Mouse (Mus musculus) ES-E14 (cell line): Measurements from ENCODE around the gene Trim33. TPM values are rescaled to one million over a fixed set of nuclear protein-coding genes. Genes with fewer than 3 reads are reported as not detected.

ENCODE experiments used
- DNase-seq: peaks from one replicate; pipeline ENCODE4 v3.0.0-alpha.2; 2013; ENCODE audit warnings: low read depth, low spot score
- H3K27ac ChIP-seq: 2 replicates; pipeline ENCODE4 v1.5.1; 2012; ENCODE audit warnings: low read depth, mild to moderate bottlenecking, low read length, moderate library complexity, mixed read lengths; ENCODE audit not compliant: poor library complexity, insufficient read depth, severe bottlenecking
- H3K36me3 ChIP-seq: 2 replicates; pipeline ENCODE4 v1.6.1; 2012; ENCODE audit warnings: mild to moderate bottlenecking, low read length, moderate library complexity, mixed read lengths; ENCODE audit not compliant: control insufficient read depth, poor library complexity, insufficient read depth, severe bottlenecking
- H3K4me1 ChIP-seq, 2 experiments: fragments of 150-350 bp in 1 of 2; sonication (generic) in 1 of 2; 2 replicates each; pipeline ENCODE4 v1.6.1; 2012; ENCODE audit warnings: low read length in 2 of 2, mild to moderate bottlenecking in 1 of 2, mixed read lengths in 1 of 2; ENCODE audit not compliant: control insufficient read depth in 2 of 2, insufficient read depth in 2 of 2, poor library complexity in 1 of 2
- H3K4me3 ChIP-seq, 2 experiments: fragments of 150-350 bp in 1 of 2; sonication (generic) in 1 of 2; 2 replicates each; pipeline ENCODE4 v1.5.1; 2012; ENCODE audit warnings: low read length in 2 of 2, low read depth in 1 of 2, mild to moderate bottlenecking in 1 of 2, mixed read lengths in 1 of 2; ENCODE audit not compliant: insufficient read depth in 1 of 2, poor library complexity in 1 of 2, severe bottlenecking in 1 of 2
- H3K9ac ChIP-seq: 2 replicates; pipeline ENCODE4 v1.6.1; 2012; ENCODE audit warnings: low read depth, mild to moderate bottlenecking, low read length, mixed read lengths; ENCODE audit not compliant: poor library complexity, insufficient read depth, severe bottlenecking
- H3K9me3 ChIP-seq: fragments of 150-350 bp; sonication (generic); 2 replicates; pipeline ENCODE4 v1.6.1; 2012; ENCODE audit warnings: low read depth, mild to moderate bottlenecking, low read length; ENCODE audit not compliant: control insufficient read depth, insufficient read depth
- CHD2 ChIP-seq: IDR thresholded peaks from 2 replicates; pipeline ENCODE4 v1.6.1; 2014; ENCODE audit warnings: mild to moderate bottlenecking, low read depth, low read length, inconsistent platforms
- HCFC1 ChIP-seq: IDR thresholded peaks from 2 replicates; pipeline ENCODE4 v1.6.1; 2012; ENCODE audit warnings: low read length, inconsistent platforms, borderline replicate concordance; ENCODE audit not compliant: insufficient read depth
- MAFK ChIP-seq: IDR thresholded peaks from 2 replicates; pipeline ENCODE4 v1.6.1; 2014; ENCODE audit warnings: mild to moderate bottlenecking, low read depth, low read length, inconsistent platforms; ENCODE audit not compliant: insufficient read depth
- ZC3H11A ChIP-seq: IDR thresholded peaks from 2 replicates; pipeline ENCODE4 v1.6.1; 2012; ENCODE audit warnings: low read depth, mild to moderate bottlenecking, inconsistent platforms, low read length, borderline replicate concordance
- ZNF384 ChIP-seq: IDR thresholded peaks from 2 replicates; pipeline ENCODE4 v1.6.1; 2012; ENCODE audit warnings: low read depth, low read length, inconsistent platforms
- in situ Hi-C, 2 experiments: fragments of 600-800 bp; cut with MboI; formaldehyde crosslinking; loops; one replicate each; pipeline ENCODE4 v1.15.1; 2025; ENCODE audit warnings: low sequenced_read_pairs in 2 of 2, inconsistent platforms in 1 of 2; ENCODE audit not compliant: unreplicated experiment in 2 of 2
- total RNA-seq: library from RNA; depleted of rRNA; stranded (reverse); fragments of 300-350 nt; gene quantifications from 2 replicates; pipeline ENCODE4 v1.2.3, GENCODE M21; 2012

Gene Trim33
- total RNA-seq, 1 experiment: 37.7 TPM

DNA sequence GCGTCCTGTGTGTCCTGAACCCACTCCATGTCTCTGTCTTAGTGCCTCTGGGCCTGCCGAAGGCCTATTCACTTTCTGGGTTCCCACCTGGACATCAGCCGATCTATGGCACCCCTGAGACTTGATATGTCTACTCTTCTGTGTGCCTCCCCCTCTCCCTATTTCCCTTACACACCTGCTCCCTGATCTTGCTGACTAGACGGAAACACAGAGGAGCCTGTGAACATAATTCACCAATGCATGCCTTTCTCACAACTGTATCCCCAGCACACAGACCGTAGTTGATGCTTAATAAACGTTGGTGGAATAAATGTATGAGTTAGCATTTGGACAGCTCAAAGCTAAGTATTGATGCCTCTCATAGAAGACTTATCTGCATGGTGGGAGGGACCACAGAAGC is 121.7 kb downstream of the Trim33 start:
- Histone ChIP-seq H3K36me3 (no peaks in the 10 kb centered on the region), H3K27ac (no peak overlapping the region), H3K4me3 (no peak overlapping the region), H3K9me3 (no peaks in the 10 kb centered on the region), H3K4me1 (peaks cover 0 to 10% of the 10 kb centered on the region in 2 experiments; a peak in 2 of 4 replicates), H3K9ac (no peak overlapping the region)
- peak; percentile 72 for TF ChIP-seq MAFK
- TF ChIP-seq ZC3H11A: no peak
- DNase-seq: no peak
- in situ Hi-C loops: no loop called here

DNA sequence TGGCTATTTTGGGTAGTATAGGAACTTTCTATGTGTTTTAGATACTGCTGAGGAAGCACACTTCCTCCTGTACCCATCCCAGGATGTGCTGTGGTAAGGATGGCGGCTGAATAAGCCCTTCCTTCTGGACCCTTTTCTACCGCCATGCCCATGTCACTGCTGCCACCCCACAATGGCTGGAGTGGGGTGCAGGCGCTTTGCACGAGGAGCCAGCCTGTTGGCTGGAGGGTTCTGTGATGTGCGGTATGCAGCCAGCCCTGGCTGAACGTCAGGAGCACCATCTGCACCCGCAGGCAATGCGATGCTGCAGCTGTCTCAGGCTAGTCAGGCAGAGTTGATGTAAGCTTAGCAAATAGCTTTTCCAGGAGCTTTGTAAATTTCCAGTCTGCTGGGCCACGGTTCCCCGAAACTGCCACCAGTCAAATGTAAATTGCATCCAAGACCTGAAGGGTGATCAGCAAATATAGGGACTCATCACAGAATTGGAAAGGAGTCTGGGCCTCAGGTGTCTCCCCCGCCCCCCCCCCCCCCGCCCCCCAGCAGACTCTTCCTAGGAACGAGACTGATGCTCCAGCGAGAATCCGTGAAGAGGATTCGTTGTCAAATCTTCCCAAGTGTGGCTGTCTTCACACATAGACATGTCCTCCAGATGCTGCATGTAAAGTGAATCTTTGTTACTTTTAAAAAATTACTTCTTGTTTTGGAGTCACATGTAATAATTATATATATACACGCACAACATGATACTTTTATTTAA is 122.4 kb downstream of the Trim33 start:
- in situ Hi-C loops: no loop called here
- DNase-seq: no peak
- H3K27ac ChIP-seq: no peak overlapping the region

DNA sequence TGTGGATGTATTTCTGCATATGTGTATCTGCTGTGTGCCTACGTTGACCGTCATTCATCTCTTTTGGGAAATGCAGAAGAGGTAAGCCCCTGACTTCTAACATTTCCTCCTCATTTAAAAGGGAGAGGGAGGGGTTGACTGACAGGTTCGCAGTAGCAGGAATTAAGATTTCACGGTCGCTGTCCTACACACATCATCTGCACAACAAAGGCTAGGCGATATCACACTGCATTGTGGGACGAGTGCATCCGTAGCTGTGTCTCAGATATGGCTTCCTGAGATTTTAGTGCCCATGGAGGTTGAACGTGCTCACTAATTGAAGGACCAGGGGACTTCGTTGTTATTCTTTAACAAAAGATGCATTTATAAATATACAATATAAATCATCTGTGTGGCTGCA is 123.1 kb downstream of the Trim33 start:
- in situ Hi-C loops: no loop called here
- TF ChIP-seq MAFK (no peak), ZC3H11A (no peak), CHD2 (no peak), ZNF384 (no peak), HCFC1 (no peak)
- no peaks in the 10 kb centered on the region for H3K9me3 ChIP-seq

More for the DNA sequence above, 122.4 kb downstream of the Trim33 start:
- Histone ChIP-seq H3K4me1 (peaks cover 0 to 10% of the 10 kb centered on the region in 2 experiments; a peak in 2 of 4 replicates), H3K9ac (0 out of 2 replicates have a peak overlapping the region, but pooled peaks have one; percentile 51), H3K36me3 (no peaks in the 10 kb centered on the region), H3K4me3 (peak overlapping the region in 1 of 2 experiments; percentile 42; a peak in 2 of 4 replicates), H3K9me3 (no peaks in the 10 kb centered on the region)
- TF ChIP-seq CHD2: no peak
- no peak for TF ChIP-seq HCFC1
- no peak for TF ChIP-seq ZNF384
- TF ChIP-seq ZC3H11A: no peak
- no peak for TF ChIP-seq MAFK

DNA sequence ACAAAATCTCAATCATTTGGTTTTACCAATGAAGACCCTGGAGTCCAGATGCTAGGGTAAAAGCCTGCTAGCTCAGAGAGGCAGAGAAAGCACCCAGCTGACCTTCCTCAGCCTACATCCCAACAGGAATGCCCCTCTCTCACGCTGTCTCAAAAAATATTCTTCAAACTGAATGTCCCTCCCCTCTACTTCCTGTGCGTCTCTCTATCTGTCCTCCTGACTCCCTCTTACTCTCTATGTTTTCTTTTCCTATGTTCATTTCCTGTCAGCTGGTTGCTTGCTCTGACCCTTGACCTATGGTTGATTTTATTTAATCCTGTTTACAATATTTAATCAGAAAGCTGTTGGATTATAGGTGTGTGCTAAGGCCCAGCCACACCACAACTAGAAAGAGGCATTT is 126.0 kb downstream of the Trim33 start:
- no peak overlapping the region for H3K9ac ChIP-seq
- no peaks in the 10 kb centered on the region for H3K9me3 ChIP-seq
- in situ Hi-C loops: no loop called here
- H3K27ac ChIP-seq: no peak overlapping the region
- H3K4me3 ChIP-seq: no peak overlapping the region
- peaks cover 0 to 10% of the 10 kb centered on the region in 2 experiments; a peak in 2 of 4 replicates for H3K4me1 ChIP-seq
- H3K36me3 ChIP-seq: no peaks in the 10 kb centered on the region
- TF ChIP-seq HCFC1 (no peak), MAFK (no peak), CHD2 (no peak), ZC3H11A (no peak), ZNF384 (no peak)
- no peak for DNase-seq

More for the DNA sequence above, 123.1 kb downstream of the Trim33 start:
- Histone ChIP-seq H3K4me1 (peaks cover 0 to 10% of the 10 kb centered on the region in 2 experiments; a peak in 2 of 4 replicates), H3K36me3 (no peaks in the 10 kb centered on the region), H3K27ac (no peak overlapping the region), H3K9ac (no peak overlapping the region), H3K4me3 (no peak overlapping the region)
- no peak for DNase-seq
